Mouse (Mus musculus): ENCODE results near the gene Ano7.

The Ano7 gene

GRCm38 (mm10) chr1:93373665-93374064 lies at the start of gene Ano7:
Ano7 (plus strand) TSS chr1:93373930.
- in situ Hi-C loops (cut with MboI; ENCODE audit: low pct_unique_long_range_greater_than_20kb in 1 of 2, low sequenced_read_pairs in 2 of 2, unreplicated experiment in 1 of 2), result no loop called here

- in situ Hi-C loops (cut with MboI; ENCODE audit: low pct_unique_long_range_greater_than_20kb in 1 of 2, low sequenced_read_pairs in 2 of 2, unreplicated experiment in 1 of 2), result no loop called here
These were observed 49.8 kb upstream of the Ano7 start for GRCm38 (mm10) chr1:93323973-93324372.

GRCm38 (mm10) chr1:93326446-93326845 lies 47.3 kb upstream of the Ano7 start:
- in situ Hi-C loops (cut with MboI; ENCODE audit: low pct_unique_long_range_greater_than_20kb in 1 of 2, low sequenced_read_pairs in 2 of 2, unreplicated experiment in 1 of 2), result no loop called here

GRCm38 (mm10) chr1:93334621-93335020 lies 39.1 kb upstream of the Ano7 start:
- in situ Hi-C loops (cut with MboI; ENCODE audit: low pct_unique_long_range_greater_than_20kb in 1 of 2, low sequenced_read_pairs in 2 of 2, unreplicated experiment in 1 of 2), result no loop called here

- in situ Hi-C loops (cut with MboI; ENCODE audit: low pct_unique_long_range_greater_than_20kb in 1 of 2, low sequenced_read_pairs in 2 of 2, unreplicated experiment in 1 of 2), result no loop called here
These were observed 30.9 kb upstream of the Ano7 start, which contains the start of the genes Ppp1r7 and Pask for GRCm38 (mm10) chr1:93342648-93343503. Ppp1r7 (plus strand) TSS chr1:93342854. Pask (minus strand) TSS chr1:93343482.

- in situ Hi-C loops (cut with MboI; ENCODE audit: low pct_unique_long_range_greater_than_20kb in 1 of 2, low sequenced_read_pairs in 2 of 2, unreplicated experiment in 1 of 2), result no loop called here
These were observed 30.2 kb upstream of the Ano7 start for GRCm38 (mm10) chr1:93343504-93344047.

GRCm38 (mm10) chr1:93347176-93347575 lies 26.6 kb upstream of the Ano7 start:
- in situ Hi-C loops (cut with MboI; ENCODE audit: low pct_unique_long_range_greater_than_20kb in 1 of 2, low sequenced_read_pairs in 2 of 2, unreplicated experiment in 1 of 2), result no loop called here

- in situ Hi-C loops (cut with MboI; ENCODE audit: low pct_unique_long_range_greater_than_20kb in 1 of 2, low sequenced_read_pairs in 2 of 2, unreplicated experiment in 1 of 2), result no loop called here
These were observed 24.0 kb upstream of the Ano7 start for GRCm38 (mm10) chr1:93349701-93350100.

GRCm38 (mm10) chr1:93352724-93353123 lies 21.0 kb upstream of the Ano7 start:
- in situ Hi-C loops (cut with MboI; ENCODE audit: low pct_unique_long_range_greater_than_20kb in 1 of 2, low sequenced_read_pairs in 2 of 2, unreplicated experiment in 1 of 2), result no loop called here

- in situ Hi-C loops (cut with MboI; ENCODE audit: low pct_unique_long_range_greater_than_20kb in 1 of 2, low sequenced_read_pairs in 2 of 2, unreplicated experiment in 1 of 2), result no loop called here
These were observed 11.1 kb upstream of the Ano7 start for GRCm38 (mm10) chr1:93362661-93363060.

- in situ Hi-C loops (cut with MboI; ENCODE audit: low pct_unique_long_range_greater_than_20kb in 1 of 2, low sequenced_read_pairs in 2 of 2, unreplicated experiment in 1 of 2), result no loop called here
These were observed 8.1 kb upstream of the Ano7 start for GRCm38 (mm10) chr1:93365641-93366040.

- in situ Hi-C loops (cut with MboI; ENCODE audit: low pct_unique_long_range_greater_than_20kb in 1 of 2, low sequenced_read_pairs in 2 of 2, unreplicated experiment in 1 of 2), result no loop called here
These were observed 3.6 kb downstream of the Ano7 start for GRCm38 (mm10) chr1:93377307-93377706.

- in situ Hi-C loops (cut with MboI; ENCODE audit: low pct_unique_long_range_greater_than_20kb in 1 of 2, low sequenced_read_pairs in 2 of 2, unreplicated experiment in 1 of 2), result no loop called here
These were observed 5.4 kb downstream of the Ano7 start for GRCm38 (mm10) chr1:93379117-93379516.

- in situ Hi-C loops (cut with MboI; ENCODE audit: low pct_unique_long_range_greater_than_20kb in 1 of 2, low sequenced_read_pairs in 2 of 2, unreplicated experiment in 1 of 2), result no loop called here
These were observed 13.5 kb downstream of the Ano7 start for GRCm38 (mm10) chr1:93387198-93387597.

GRCm38 (mm10) chr1:93388906-93389305 lies 15.2 kb downstream of the Ano7 start:
- in situ Hi-C loops (cut with MboI; ENCODE audit: low pct_unique_long_range_greater_than_20kb in 1 of 2, low sequenced_read_pairs in 2 of 2, unreplicated experiment in 1 of 2), result no loop called here

- in situ Hi-C loops (cut with MboI; ENCODE audit: low pct_unique_long_range_greater_than_20kb in 1 of 2, low sequenced_read_pairs in 2 of 2, unreplicated experiment in 1 of 2), result no loop called here
These were observed 27.7 kb downstream of the Ano7 start for GRCm38 (mm10) chr1:93401191-93402052.

- in situ Hi-C loops (cut with MboI; ENCODE audit: low pct_unique_long_range_greater_than_20kb in 1 of 2, low sequenced_read_pairs in 2 of 2, unreplicated experiment in 1 of 2), result no loop called here
These were observed 29.7 kb downstream of the Ano7 start for GRCm38 (mm10) chr1:93403403-93403802.

GRCm38 (mm10) chr1:93432087-93432486 lies 58.4 kb downstream of the Ano7 start:
- in situ Hi-C loops (cut with MboI; ENCODE audit: low pct_unique_long_range_greater_than_20kb in 1 of 2, low sequenced_read_pairs in 2 of 2, unreplicated experiment in 1 of 2), result no loop called here

GRCm38 (mm10) chr1:93439321-93439720 lies 65.6 kb downstream of the Ano7 start:
- in situ Hi-C loops (cut with MboI; ENCODE audit: low pct_unique_long_range_greater_than_20kb in 1 of 2, low sequenced_read_pairs in 2 of 2, unreplicated experiment in 1 of 2), result no loop called here

All from mouse embryonic stem cell (cell line).